In genomic region chr8:104630111-104630479, GRCm38 (mm10) we compare ENCODE assay signal across 9 mouse cellular contexts. TPM values are rescaled to one million over a fixed set of nuclear protein-coding genes. Genes with fewer than 3 reads are reported as not detected.
A peak's percentile ranks its signal among the peaks of the same experiment; 100 is the strongest.
DNase-seq lines count a peak whose midpoint lies in the region; ATAC-seq and TF ChIP-seq lines count a peak whose summit lies in the region.
"Had no signal": no experiment of that assay in that cellular context is flagged by ENCODE, and none has a peak within 500 bp of the region (broad histone marks: within the 10 kb centered on the region; RNA-seq: fewer than 3 reads in every experiment).

No protein-coding gene starts in this region.

- WGBS in heart, embryonic 11.5 days (ENCODE audit: insufficient replicate concordance): 23% methylated on average over 8 of the region's 8 CpGs
- WGBS in thymus, adult 2 months: 57% methylated on average over 8 of the region's 8 CpGs
- WGBS in liver, embryonic 13.5 days (ENCODE audit: insufficient replicate concordance): 25% methylated on average over 8 of the region's 8 CpGs

- peaks cover 33% of the 10 kb centered on the region for H3K4me1 ChIP-seq in heart, embryonic 11.5 days (ENCODE audit: control insufficient read depth, insufficient read depth, low read length)
- peaks cover 28% of the 10 kb centered on the region for H3K4me1 ChIP-seq in thymus, adult 2 months (replicated peaks; ENCODE audit: control insufficient read depth, insufficient read depth, low read length)
- H3K4me1 ChIP-seq in liver, embryonic 13.5 days (replicated peaks): peaks cover 21% of the 10 kb centered on the region

- H3K27me3 ChIP-seq in heart, embryonic 11.5 days (ENCODE audit: control insufficient read depth, insufficient read depth, low read length): no peaks in the 10 kb centered on the region
- no peaks in the 10 kb centered on the region for H3K27me3 ChIP-seq in thymus, adult 2 months (ENCODE audit: control insufficient read depth, insufficient read depth, low read length)
- H3K27me3 ChIP-seq in liver, embryonic 13.5 days: peaks cover 30% of the 10 kb centered on the region

- intact Hi-C loops in heart, postnatal 10 days (cut with DNase I): no loop called here

- no peak for ATAC-seq in heart, embryonic 11.5 days (replicated peaks; ENCODE audit: insufficient number of reproducible peaks, low FRiP score, low TSS enrichment)
- ATAC-seq in liver, embryonic 13.5 days (ENCODE audit: low read depth): no peak

- H3K4me3 ChIP-seq in heart, embryonic 11.5 days (ENCODE audit: low read depth, low read length): peak overlapping the region; percentile 77
- peak overlapping the region; percentile 64 for H3K4me3 ChIP-seq in thymus, adult 2 months (ENCODE audit: control insufficient read depth, insufficient read depth, low read length)
- H3K4me3 ChIP-seq in liver, embryonic 13.5 days (replicated peaks): peak overlapping the region; percentile 30; the same call in 1 of the 2 replicates

- peak overlapping the region; percentile 93 for H3K9ac ChIP-seq in heart, embryonic 11.5 days (ENCODE audit: low read depth, low read length)
- H3K9ac ChIP-seq in liver, embryonic 13.5 days: no peak overlapping the region

- peaks cover 5% of the 10 kb centered on the region; the same call in 1 of the 2 replicates for H3K36me3 ChIP-seq in heart, embryonic 11.5 days (ENCODE audit: control insufficient read depth, insufficient read depth, low read length)
- no peaks in the 10 kb centered on the region for H3K36me3 ChIP-seq in thymus, adult 2 months (ENCODE audit: control insufficient read depth, insufficient read depth, low read length)
- no peaks in the 10 kb centered on the region for H3K36me3 ChIP-seq in liver, embryonic 13.5 days

- peak overlapping the region; percentile 76 for H3K4me2 ChIP-seq in heart, embryonic 11.5 days
- H3K4me2 ChIP-seq in liver, embryonic 13.5 days: peak overlapping the region; percentile 56

- H3K9me3 ChIP-seq in heart, embryonic 11.5 days (replicated peaks; ENCODE audit: control insufficient read depth, low read length): no peaks in the 10 kb centered on the region
- H3K9me3 ChIP-seq in liver, embryonic 13.5 days (replicated peaks): no peaks in the 10 kb centered on the region

- TF ChIP-seq CTCF in thymus, adult 2 months (IDR thresholded peaks at IDR 0.05; ENCODE audit: borderline replicate concordance, control insufficient read depth, extremely low read depth, insufficient read depth, low read length, poor library complexity): no peak

- TF ChIP-seq POLR2A in thymus, adult 2 months (IDR thresholded peaks at IDR 0.05; ENCODE audit: control insufficient read depth, extremely low read depth, insufficient read depth, low read length, poor library complexity): no peak

- no peak for DNase-seq in heart, postnatal 10 days
- DNase-seq in thymus, adult 2 months: no peak
- DNase-seq in thymus, postnatal 36 days: no peak
- DNase-seq in liver, embryonic 13.5 days: no peak
- DNase-seq in frontal cortex, adult 2 months (ENCODE audit: extremely low spot score in 1 of 2, low spot score in 1 of 2): no peak
- DNase-seq in Muller cell, postnatal 12 days (ENCODE audit: inconsistent ontology term): no peak
- no peak for DNase-seq in cerebellum, postnatal 10 days
- DNase-seq: adrenal gland, adult 8-10 months had no signal

- peak overlapping the region; percentile 92 for H3K27ac ChIP-seq in heart, embryonic 11.5 days (ENCODE audit: low read depth, low read length)
- H3K27ac ChIP-seq in thymus, adult 2 months (ENCODE audit: control insufficient read depth, insufficient read depth, low read length): no peak overlapping the region
- no peak overlapping the region for H3K27ac ChIP-seq in liver, embryonic 13.5 days

RNA-seq across cellular contexts. Expression of gene Rrad, which starts 1.0 kb away (rescaled TPM):
- polyA plus RNA-seq in heart, embryonic 11.5 days (2014; fragmentation: Nextera tagmentation; extraction: Ambion mirVana): 300 and 328 TPM in 2 replicates
- 100 to 1,000 TPM; 221 to 337 TPM for total RNA-seq in heart, postnatal 10 days (2021)
- 25.2 and 36.1 TPM in 2 replicates for polyA plus RNA-seq in thymus, adult 2 months (2012; rRNA removed)
- polyA plus RNA-seq in liver, embryonic 13.5 days (2015; fragmentation: Nextera tagmentation; extraction: Ambion mirVana): 0.75 and 0.82 TPM in 2 replicates
- polyA plus RNA-seq in frontal cortex, adult 2 months (2012; rRNA removed): 4.0 and 4.1 TPM in 2 replicates

RNA-seq across cellular contexts. Expression of gene Cdh16, which starts 5.9 kb away (rescaled TPM):
- polyA plus RNA-seq in heart, embryonic 11.5 days (2014; fragmentation: Nextera tagmentation; extraction: Ambion mirVana): 14.5 and 16.4 TPM in 2 replicates
- total RNA-seq in heart, postnatal 10 days (2021): 1 to 10 TPM; 3.2 to 3.6 TPM
- polyA plus RNA-seq in thymus, adult 2 months (2012; rRNA removed): 0.20 and 1.5 TPM in 2 replicates
- polyA plus RNA-seq in liver, embryonic 13.5 days (2015; fragmentation: Nextera tagmentation; extraction: Ambion mirVana): not detected in 2 replicates
- polyA plus RNA-seq in frontal cortex, adult 2 months (2012; rRNA removed): not detected in 2 replicates

RNA-seq across cellular contexts. Expression of gene Ciao2b, which starts 11.7 kb away (rescaled TPM):
- polyA plus RNA-seq in heart, embryonic 11.5 days (2014; fragmentation: Nextera tagmentation; extraction: Ambion mirVana): 189 and 199 TPM in 2 replicates
- total RNA-seq in heart, postnatal 10 days (2021): 10 to 100 TPM; 65.1 to 71.7 TPM
- polyA plus RNA-seq in thymus, adult 2 months (2012; rRNA removed): 72.0 and 76.9 TPM in 2 replicates
- polyA plus RNA-seq in liver, embryonic 13.5 days (2015; fragmentation: Nextera tagmentation; extraction: Ambion mirVana): 64.9 and 65.0 TPM in 2 replicates
- 50.2 and 70.7 TPM in 2 replicates for polyA plus RNA-seq in frontal cortex, adult 2 months (2012; rRNA removed)

RNA-seq across cellular contexts. Expression of gene Pdp2, which starts 38.8 kb away (rescaled TPM):
- 9.5 and 10.2 TPM in 2 replicates for polyA plus RNA-seq in heart, embryonic 11.5 days (2014; fragmentation: Nextera tagmentation; extraction: Ambion mirVana)
- total RNA-seq in heart, postnatal 10 days (2021): 10 to 100 TPM in 1 of 2 experiments, 1 to 10 TPM in 1; 7.2 to 10.6 TPM
- polyA plus RNA-seq in thymus, adult 2 months (2012; rRNA removed): 6.0 and 6.4 TPM in 2 replicates
- 4.4 and 5.7 TPM in 2 replicates for polyA plus RNA-seq in liver, embryonic 13.5 days (2015; fragmentation: Nextera tagmentation; extraction: Ambion mirVana)
- polyA plus RNA-seq in frontal cortex, adult 2 months (2012; rRNA removed): 4.6 and 5.5 TPM in 2 replicates
